Mouse (Mus musculus) left cerebral cortex, adult 18-20 months (tissue): ENCODE data around the gene Vgf. TPM values are rescaled to one million over a fixed set of nuclear protein-coding genes. Genes with fewer than 3 reads are reported as not detected.
A peak's percentile ranks its signal among the peaks of the same experiment; 100 is the strongest.

Experiments used
- DNase-seq, 2 experiments: peaks; one replicate each; pipeline ENCODE4 v3.0.0; 2021 to 2022; ENCODE audit warnings: low spot score in 2 of 2, mixed read lengths in 1 of 2
- microRNA-seq, 2 experiments: library from miRNA; unstranded; fragments of <30 nt; microRNA quantifications; one replicate each; pipeline ENCODE4 v1.2.0; 2021
- total RNA-seq, 2 experiments: library from RNA; stranded (reverse); gene quantifications; 2 replicates each; pipeline ENCODE4 v1.2.3; 2021

Vgf gene
- total RNA-seq, 2 experiments from 2014 or later = 390 to 400 TPM

GRCm38 (mm10) chr5:137068711-137069110, 42.5 kb downstream of the Vgf start:
- DNase-seq = no peak

- no peak for DNase-seq
These were observed 44.9 kb downstream of the Vgf start for GRCm38 (mm10) chr5:137070881-137071605.

GRCm38 (mm10) chr5:137072079-137072960, 46.1 kb downstream of the Vgf start, which contains the start of gene Serpine1:
Gene Serpine1 (minus strand): TSS chr5:137072268.
- peak; percentile 49 to 62 for DNase-seq

GRCm38 (mm10) chr5:137073141-137073540, 46.9 kb downstream of the Vgf start:
- no peak for DNase-seq

- DNase-seq = peak in 1 of 2 experiments; percentile 11
These were observed 48.0 kb downstream of the Vgf start for GRCm38 (mm10) chr5:137074191-137074651.

GRCm38 (mm10) chr5:137075726-137076125, 49.5 kb downstream of the Vgf start:
- DNase-seq = no peak

- DNase-seq = peak in 1 of 2 experiments; percentile 8
These were observed 50.2 kb downstream of the Vgf start for GRCm38 (mm10) chr5:137076191-137076930.

GRCm38 (mm10) chr5:137077187-137077586, 51.0 kb downstream of the Vgf start:
- no peak for DNase-seq

- DNase-seq = no peak
These were observed 51.8 kb downstream of the Vgf start for GRCm38 (mm10) chr5:137078041-137078440.

GRCm38 (mm10) chr5:137078616-137079015, 52.4 kb downstream of the Vgf start:
- DNase-seq = no peak

GRCm38 (mm10) chr5:137079849-137080248, 53.7 kb downstream of the Vgf start:
- DNase-seq = no peak

Small RNAs within 50 kb of the gene (microRNA-seq; reads per million reads assigned to microRNA genes)
- 266 to 435 reads per million in 2 experiments for gene Mir702

Other genes with a start within 250 kb of the Vgf start
- gene Col26a1, start 143.2 kb upstream of the Vgf start, total RNA-seq = 1 to 10 TPM; 7.3 to 8.8 TPM
- gene Ift22, start 118.2 kb upstream of the Vgf start, total RNA-seq = 10 to 100 TPM; 97.1 to 99.0 TPM
- gene Fis1, start 73.1 kb upstream of the Vgf start, total RNA-seq = 100 to 1,000 TPM; 281 to 287 TPM
- gene Cldn15, start 59.8 kb upstream of the Vgf start, total RNA-seq = not detected
- 10 to 100 TPM; 32.2 to 32.8 TPM for gene Plod3, start 39.4 kb upstream of the Vgf start, total RNA-seq
- gene Znhit1, start 38.4 kb upstream of the Vgf start, total RNA-seq = 100 to 1,000 TPM in 1 of 2 experiments, 10 to 100 TPM in 1; 96.6 to 107 TPM
- 100 to 1,000 TPM; 391 to 401 TPM for gene Ap1s1, start 19.7 kb downstream of the Vgf start, total RNA-seq
- gene Serpine1, start 45.9 kb downstream of the Vgf start, total RNA-seq = under 1 TPM; 0.70 to 0.89 TPM
- 1 to 10 TPM; 4.2 to 4.7 TPM for gene Trim56, start 89.8 kb downstream of the Vgf start, total RNA-seq
- not detected for gene Muc3, start 122.9 kb downstream of the Vgf start, total RNA-seq
- 1 to 10 TPM; 3.0 to 4.4 TPM for gene Muc3a, start 186.0 kb downstream of the Vgf start, total RNA-seq